Mouse (Mus musculus): Measurements from ENCODE around the gene Olfr1143.

The Olfr1143 gene

DNA sequence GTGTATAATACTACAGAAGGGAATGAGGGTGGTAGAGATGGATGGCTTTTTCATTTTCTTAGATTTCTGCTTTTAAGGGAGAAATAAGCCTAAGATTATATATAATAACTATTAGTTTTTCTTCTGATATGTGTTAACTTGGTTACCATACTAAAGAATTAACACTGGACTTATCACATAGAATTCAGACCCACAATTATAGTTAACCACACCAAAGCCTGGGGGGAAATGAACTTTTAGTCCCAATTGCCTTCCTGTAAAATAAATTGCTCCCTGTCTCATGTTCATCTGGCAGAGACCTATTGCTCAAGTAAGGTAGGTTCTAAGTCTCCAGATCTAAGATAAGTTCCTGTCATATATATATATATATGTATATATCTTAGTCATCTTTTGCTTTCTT, at the start of gene Olfr1143:
Gene Olfr1143, plus strand, starts transcription at position 301 of the 400 bp plus-strand sequence.
- no peak for DNase-seq (ENCODE audit: low spot score in 2 of 2)

DNA sequence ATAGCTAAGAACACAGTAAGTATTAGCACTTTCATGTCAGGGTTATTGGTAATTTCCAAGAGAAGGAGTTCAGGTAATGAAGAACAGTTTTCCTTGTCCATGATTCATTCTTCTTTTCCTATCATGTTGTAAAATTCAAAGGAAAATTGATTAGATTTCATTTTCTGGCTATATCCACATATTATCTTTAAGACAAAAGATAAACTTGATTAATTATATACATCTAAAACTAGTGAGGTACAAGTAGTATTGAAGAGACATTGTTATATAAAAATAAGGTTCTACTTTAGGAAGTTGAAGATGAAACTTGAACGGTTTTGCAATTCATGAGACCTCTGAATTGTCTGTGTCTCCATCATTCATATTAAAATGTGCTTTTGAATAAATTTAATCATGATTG, 46.5 kb upstream of the Olfr1143 start, which contains the start of gene Olfr1141:
Gene Olfr1141, minus strand, starts transcription at position 101 of the 400 bp plus-strand sequence.
- DNase-seq (ENCODE audit: low spot score in 2 of 2): no peak

DNA sequence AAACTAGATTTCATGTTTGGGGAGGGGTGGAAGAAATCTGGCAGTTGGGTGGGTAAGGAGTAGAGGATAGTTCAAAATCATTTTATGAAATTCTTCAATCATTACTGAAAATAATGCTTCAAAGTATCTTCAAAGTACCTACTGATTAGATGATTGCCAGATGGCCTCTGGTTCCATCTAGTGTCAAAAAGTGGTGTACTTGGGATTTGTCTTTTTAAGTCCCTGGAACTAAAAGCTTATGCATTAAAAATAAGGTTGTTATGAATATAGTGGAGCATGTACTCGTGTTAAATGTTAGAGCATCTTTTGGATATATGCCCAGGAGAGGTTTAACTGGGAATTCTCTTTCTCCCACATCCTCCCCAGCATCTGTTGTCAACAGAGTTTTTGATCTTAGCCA, 24.2 kb upstream of the Olfr1143 start:
- no peak for DNase-seq (ENCODE audit: low spot score in 2 of 2)

DNA sequence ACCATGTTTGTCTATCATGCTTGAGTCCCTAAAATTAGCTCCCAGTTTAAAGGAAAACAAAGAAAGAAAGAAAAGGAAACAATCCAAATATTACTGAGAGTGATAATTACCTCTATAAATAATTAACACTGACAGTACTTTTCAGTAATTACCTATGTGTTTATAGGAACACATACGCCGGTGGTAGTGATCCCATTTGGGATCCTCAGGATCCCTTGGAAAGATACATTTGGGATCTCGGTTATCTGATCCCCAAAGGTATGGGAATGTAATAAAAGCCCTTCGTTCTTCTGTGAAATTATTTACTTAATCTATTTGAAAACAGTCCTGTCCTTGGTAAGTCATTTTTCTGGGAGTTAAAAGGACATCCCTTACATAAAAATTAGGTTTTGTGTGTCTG, 21.2 kb upstream of the Olfr1143 start, which contains the start of gene Olfr152:
Gene Olfr152, plus strand, starts transcription at position 301 of the 400 bp plus-strand sequence.
- no peak for DNase-seq (ENCODE audit: low spot score in 2 of 2)

DNA sequence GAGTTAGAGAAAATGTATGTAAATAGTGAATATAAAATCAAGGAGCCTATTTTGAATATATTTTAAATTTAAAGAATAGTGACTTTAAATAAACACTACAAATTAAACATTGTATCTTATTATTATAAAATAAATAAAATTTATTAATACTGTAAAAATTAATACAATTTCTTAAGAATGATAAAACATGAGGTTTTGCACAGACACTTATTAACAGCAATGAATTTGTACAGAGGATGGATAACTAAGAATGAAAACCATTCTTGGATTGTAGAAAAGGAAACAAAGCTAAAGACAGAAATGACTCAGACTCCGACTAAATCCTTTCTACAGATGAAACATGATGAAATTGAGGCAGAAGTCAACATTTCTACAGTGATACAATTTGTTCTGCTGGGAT, 9.1 kb downstream of the Olfr1143 start, which contains the start of gene Olfr1145:
Gene Olfr1145, plus strand, starts transcription at position 301 of the 400 bp plus-strand sequence.
- DNase-seq (ENCODE audit: low spot score in 2 of 2): no peak

DNA sequence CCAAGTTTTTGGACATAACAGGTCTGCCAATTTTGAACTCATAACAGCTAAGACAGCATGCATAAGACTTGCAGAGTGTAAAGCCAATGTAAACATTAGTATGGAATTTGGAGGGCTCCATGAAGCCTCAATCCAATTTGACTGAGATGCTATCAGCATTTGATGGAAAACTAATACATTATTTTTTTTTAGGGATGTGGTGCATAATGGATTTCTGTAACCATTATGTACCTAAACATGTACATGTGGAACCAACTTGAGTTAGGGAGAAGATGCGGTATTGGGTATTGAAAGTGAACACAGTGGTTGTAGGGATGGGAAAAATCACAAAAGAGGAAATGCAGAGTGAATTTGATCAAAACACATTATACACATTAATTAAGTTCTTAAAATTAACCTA, 29.8 kb downstream of the Olfr1143 start, which contains the start of gene Olfr1148:
Gene Olfr1148, plus strand, starts transcription at position 301 of the 400 bp plus-strand sequence.
- DNase-seq (ENCODE audit: low spot score in 2 of 2): no peak

DNA sequence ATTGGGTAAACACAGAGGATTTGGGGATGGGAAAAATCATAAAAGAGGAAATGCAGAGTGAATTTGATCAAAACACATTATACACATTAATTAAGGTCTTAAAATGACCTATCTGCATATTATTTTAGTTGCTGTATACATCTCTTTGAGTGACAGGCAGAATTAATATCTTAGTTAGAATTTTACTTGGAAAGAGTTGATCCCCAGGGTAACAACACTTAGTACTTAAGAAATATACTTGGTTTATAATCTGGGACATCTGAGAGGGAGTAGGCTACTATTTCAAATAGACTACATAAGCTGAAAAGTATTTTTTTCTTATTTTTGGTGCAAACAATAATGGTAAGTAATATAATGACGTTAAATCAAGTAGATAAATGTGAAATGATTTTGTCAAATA, 43.3 kb downstream of the Olfr1143 start, which contains the start of gene Olfr1150-ps1:
Gene Olfr1150-ps1, plus strand, starts transcription at position 301 of the 400 bp plus-strand sequence.
- DNase-seq (ENCODE audit: low spot score in 2 of 2): no peak

Data from spleen, postnatal 4 days (tissue).